Mouse (Mus musculus) midbrain, embryonic 13.5 days (tissue): ENCODE data around the gene Cntrob. TPM values are rescaled to one million over a fixed set of nuclear protein-coding genes. Genes with fewer than 3 reads are reported as not detected.

Experiments
- ATAC-seq: fragments of 200-750 bp; cut with Nextera tagmentation; 2 replicates; pipeline ENCODE4 v1.8.0; 2017; ENCODE audit warnings: mild to moderate bottlenecking, moderate TSS enrichment, moderate library complexity
- H3K27ac ChIP-seq: fragments of 300-500 bp; sonication (generic); 2 replicates; pipeline ENCODE4 v1.5.1; 2015; ENCODE audit warnings: inconsistent platforms, mild to moderate bottlenecking, moderate library complexity
- H3K27me3 ChIP-seq: fragments of 300-500 bp; sonication (generic); 2 replicates; pipeline ENCODE4 v1.6.1; 2015; ENCODE audit warnings: mild to moderate bottlenecking, inconsistent platforms
- H3K36me3 ChIP-seq: fragments of 300-500 bp; sonication (generic); 2 replicates; pipeline ENCODE4 v1.6.1; 2015; ENCODE audit warnings: mild to moderate bottlenecking, inconsistent platforms
- H3K4me1 ChIP-seq: fragments of 300-500 bp; sonication (generic); replicated peaks from 2 replicates; pipeline ENCODE4 v1.6.1; 2015; ENCODE audit warnings: inconsistent platforms
- H3K4me2 ChIP-seq: fragments of 300-500 bp; sonication (generic); replicated peaks from 2 replicates; pipeline ENCODE4 v1.6.1; 2015; ENCODE audit warnings: moderate library complexity, mild to moderate bottlenecking, inconsistent platforms
- H3K4me3 ChIP-seq: fragments of 300-500 bp; sonication (generic); replicated peaks from 2 replicates; pipeline ENCODE4 v1.5.1; 2015; ENCODE audit warnings: mild to moderate bottlenecking, inconsistent platforms
- H3K9ac ChIP-seq: fragments of 300-500 bp; sonication (generic); replicated peaks from 2 replicates; pipeline ENCODE4 v1.6.1; 2015; ENCODE audit warnings: mild to moderate bottlenecking, inconsistent platforms
- H3K9me3 ChIP-seq: fragments of 300-500 bp; sonication (generic); 2 replicates; pipeline ENCODE4 v1.6.1; 2016; ENCODE audit warnings: mild to moderate bottlenecking, inconsistent platforms
- WGBS: fragments of 180-500 bp; shearing (Covaris S2); methylation state at CpG from one replicate; pipeline ENCODE4 v1.1.7; 2015; 5-methylcytosine and 5-hydroxymethylcytosine counted together
- polyA plus RNA-seq: library from polyadenylated mRNA; unstranded; fragments of >200 nt; fragmentation: Nextera tagmentation; extraction: Ambion mirVana; gene quantifications from 2 replicates; pipeline ENCODE4 v1.2.1, GENCODE M21; 2015

Cntrob gene
- polyA plus RNA-seq, 1 experiment from 2014 or later: 29.8 TPM

DNA sequence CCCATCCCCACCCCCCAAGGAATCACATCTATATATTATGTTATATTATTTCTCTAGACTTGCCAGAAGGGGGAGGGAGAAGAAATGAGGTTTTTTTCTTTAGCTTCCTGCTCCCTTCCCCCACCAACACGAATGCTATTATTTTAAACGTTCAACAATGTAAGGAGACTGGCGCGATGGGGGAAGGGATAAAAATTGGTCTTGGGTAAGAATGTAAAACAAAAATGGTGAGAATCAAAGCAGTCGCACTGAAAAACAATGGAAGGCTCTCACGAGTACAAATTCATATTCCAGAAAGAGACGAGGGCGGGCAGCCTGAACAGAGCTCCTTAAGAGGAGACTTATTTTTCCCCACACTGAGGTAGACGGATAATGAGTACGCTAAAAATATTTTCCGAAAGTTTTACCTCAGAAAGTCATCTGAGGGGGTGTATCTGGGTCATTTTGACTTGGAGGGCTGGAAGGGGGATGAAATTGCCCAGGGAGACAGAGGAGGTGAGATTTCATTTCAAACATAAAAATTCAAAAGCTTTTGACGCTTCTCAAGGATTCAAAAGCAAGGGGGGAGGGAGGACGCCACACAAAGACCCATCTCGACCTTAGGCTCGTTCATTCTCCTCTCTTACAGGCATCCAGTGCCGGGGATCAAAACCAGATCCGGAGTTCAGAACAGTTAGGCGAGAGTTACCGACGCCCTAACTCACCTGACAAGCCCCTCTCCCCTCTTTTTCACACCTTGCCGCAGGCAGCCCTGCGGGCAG is 43.5 kb upstream of the Cntrob start:
- H3K4me1 ChIP-seq: peaks cover 62% of the 10 kb centered on the region
- peak overlapping the region; percentile 96 for H3K4me2 ChIP-seq
- H3K27ac ChIP-seq: peak overlapping the region; percentile 100
- no peaks in the 10 kb centered on the region for H3K9me3 ChIP-seq
- no peaks in the 10 kb centered on the region for H3K27me3 ChIP-seq
- H3K9ac ChIP-seq: peak overlapping the region; percentile 99
- peaks cover 23% of the 10 kb centered on the region for H3K36me3 ChIP-seq
- H3K4me3 ChIP-seq: peak overlapping the region; percentile 95
- ATAC-seq: 0 out of 2 replicates have a peak, but pooled peaks have one; percentile 1
- WGBS: under 1% methylated on average over 22 of the region's 22 CpGs

DNA sequence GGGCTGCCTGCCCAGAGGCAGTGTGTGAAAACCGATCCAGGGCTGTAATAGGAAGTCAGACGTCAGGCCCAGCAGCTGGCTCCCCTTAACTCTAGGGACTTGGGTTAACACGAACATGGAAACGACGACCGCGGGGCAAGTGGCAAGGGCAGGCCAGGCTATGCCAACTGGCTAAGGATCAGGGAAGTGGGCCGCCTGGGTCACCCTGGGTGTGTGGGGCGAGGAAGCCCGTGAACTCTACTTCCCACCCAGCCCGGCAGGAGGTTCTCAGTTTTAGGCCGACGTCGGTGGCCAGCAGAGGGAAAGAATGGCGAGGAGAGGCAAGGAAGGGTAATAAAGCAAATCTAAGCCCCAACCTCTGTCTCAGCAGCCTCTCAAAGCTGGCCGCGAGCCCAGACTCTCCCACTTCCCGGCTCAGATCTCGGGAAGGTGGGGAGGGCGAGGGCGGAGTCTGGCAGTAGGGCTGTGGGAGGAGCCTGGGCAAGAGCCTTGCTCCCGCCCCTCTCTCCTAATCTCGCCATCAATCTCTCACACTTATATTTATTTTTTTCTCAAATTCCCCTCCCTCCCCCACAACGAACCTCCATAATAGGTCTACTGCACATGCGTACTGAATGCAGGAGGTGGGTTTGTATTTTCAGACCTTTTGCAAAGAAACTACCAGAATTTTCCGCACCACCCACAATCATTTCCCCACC is 42.7 kb upstream of the Cntrob start:
- Histone ChIP-seq H3K4me3 (peak overlapping the region; percentile 95), H3K9ac (peak overlapping the region; percentile 99), H3K9me3 (no peaks in the 10 kb centered on the region), H3K36me3 (peaks cover 30% of the 10 kb centered on the region), H3K27ac (peak overlapping the region; percentile 100), H3K27me3 (no peaks in the 10 kb centered on the region), H3K4me2 (peak overlapping the region; percentile 96), H3K4me1 (peaks cover 55% of the 10 kb centered on the region)
- under 1% methylated on average over 26 of the region's 26 CpGs for WGBS
- ATAC-seq: peak; percentile 83

GRCm38 (mm10) chr11:69365722-69366121 is 42.1 kb upstream of the Cntrob start:
- ATAC-seq: peak; percentile 5; the same call in 1 of the 2 replicates
- Histone ChIP-seq H3K4me3 (peak overlapping the region; percentile 95), H3K27me3 (no peaks in the 10 kb centered on the region), H3K9ac (peak overlapping the region; percentile 99), H3K9me3 (no peaks in the 10 kb centered on the region), H3K36me3 (peaks cover 36% of the 10 kb centered on the region), H3K4me2 (peak overlapping the region; percentile 96), H3K27ac (peak overlapping the region; percentile 100), H3K4me1 (peaks cover 49% of the 10 kb centered on the region)
- WGBS: 21% methylated on average over 6 of the region's 6 CpGs

GRCm38 (mm10) chr11:69364910-69365309 is 41.3 kb upstream of the Cntrob start:
- Histone ChIP-seq H3K36me3 (peaks cover 44% of the 10 kb centered on the region), H3K9me3 (no peaks in the 10 kb centered on the region), H3K4me2 (peak overlapping the region; percentile 96), H3K27ac (peak overlapping the region; percentile 100), H3K9ac (peak overlapping the region; percentile 99), H3K4me1 (peaks cover 44% of the 10 kb centered on the region), H3K27me3 (no peaks in the 10 kb centered on the region), H3K4me3 (0 out of 2 replicates have a peak overlapping the region, but pooled peaks have one; percentile 7)
- ATAC-seq: peak; percentile 65
- 3% methylated on average over 6 of the region's 6 CpGs for WGBS

DNA sequence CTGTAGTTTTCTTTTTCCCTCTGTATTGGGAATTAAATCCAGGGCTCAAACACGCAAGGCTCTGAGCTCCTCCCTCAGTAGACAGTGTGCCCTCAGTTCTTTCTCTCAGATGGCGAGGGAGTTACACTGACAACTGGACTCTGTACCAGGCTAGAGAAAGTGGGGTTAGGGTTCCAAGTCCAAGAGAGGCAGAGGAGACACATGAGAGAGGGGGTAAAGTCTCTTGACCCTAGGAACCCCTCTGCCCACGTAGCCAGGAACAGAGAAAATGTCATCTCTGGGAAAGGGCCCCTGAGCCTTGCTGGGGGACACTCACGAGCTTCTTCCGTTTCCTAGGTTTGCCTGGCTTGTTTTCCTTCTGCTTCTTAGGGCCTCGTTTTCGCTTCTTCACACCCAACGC is 40.8 kb upstream of the Cntrob start:
- Histone ChIP-seq H3K27me3 (no peaks in the 10 kb centered on the region), H3K4me1 (peaks cover 41% of the 10 kb centered on the region), H3K9me3 (no peaks in the 10 kb centered on the region), H3K27ac (peak overlapping the region; percentile 100), H3K4me2 (peak overlapping the region; percentile 96), H3K4me3 (0 out of 2 replicates have a peak overlapping the region, but pooled peaks have one; percentile 7), H3K9ac (peak overlapping the region; percentile 99), H3K36me3 (peaks cover 49% of the 10 kb centered on the region)
- WGBS: 51% methylated on average over 8 of the region's 8 CpGs
- ATAC-seq: no peak

DNA sequence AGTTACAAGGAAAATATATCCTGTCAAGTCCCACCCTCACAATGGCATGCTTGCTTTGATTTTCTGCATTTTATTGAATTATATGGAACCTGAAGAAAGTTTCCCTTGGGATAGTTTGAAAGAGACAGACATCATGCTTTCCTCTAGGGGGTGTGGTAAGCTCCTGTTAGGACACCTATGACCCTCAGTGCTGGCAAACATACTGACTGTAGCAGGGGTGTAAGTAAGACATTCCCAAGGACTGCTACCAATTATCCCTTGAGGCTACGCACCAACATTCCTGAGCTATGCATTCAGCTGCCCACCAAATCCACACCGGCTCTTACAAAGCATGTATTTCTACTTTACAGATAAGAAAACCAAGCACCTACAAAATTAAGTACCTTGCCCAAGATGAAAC is 38.9 kb upstream of the Cntrob start:
- Histone ChIP-seq H3K27ac (no peak overlapping the region), H3K9ac (no peak overlapping the region)
- WGBS: 93% methylated on average over 2 of the region's 2 CpGs

DNA sequence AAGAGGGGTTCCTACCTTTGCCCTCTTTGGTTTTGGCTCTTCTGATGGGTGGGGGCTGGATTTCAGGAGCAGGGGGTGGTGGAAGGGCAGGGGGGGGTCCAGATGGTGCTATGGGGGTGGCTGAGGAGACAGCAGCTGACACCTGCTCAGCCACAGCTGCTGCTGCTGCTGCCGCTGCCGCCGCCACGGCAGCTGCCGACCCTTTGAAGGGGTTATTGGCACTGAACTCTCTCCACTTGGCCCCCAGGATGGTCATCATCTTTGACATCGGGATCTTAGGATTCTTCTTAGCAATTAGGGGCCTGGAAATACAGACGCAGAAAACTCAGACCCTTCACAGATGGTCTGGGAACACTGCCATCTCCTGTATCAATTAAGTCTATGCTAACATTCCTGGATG is 38.4 kb upstream of the Cntrob start:
- no peak overlapping the region for H3K9ac ChIP-seq
- ATAC-seq: no peak
- H3K4me3 ChIP-seq: no peak overlapping the region
- 66% methylated on average over 7 of the region's 7 CpGs for WGBS
- no peak overlapping the region for H3K27ac ChIP-seq
- H3K27me3 ChIP-seq: no peaks in the 10 kb centered on the region
- peaks cover 73% of the 10 kb centered on the region for H3K36me3 ChIP-seq
- H3K4me1 ChIP-seq: peaks cover 29% of the 10 kb centered on the region
- no peak overlapping the region for H3K4me2 ChIP-seq
- H3K9me3 ChIP-seq: no peaks in the 10 kb centered on the region

More for the DNA sequence above, 38.9 kb upstream of the Cntrob start:
- Histone ChIP-seq H3K4me3 (no peak overlapping the region), H3K4me2 (no peak overlapping the region), H3K27me3 (no peaks in the 10 kb centered on the region), H3K36me3 (peaks cover 68% of the 10 kb centered on the region), H3K9me3 (no peaks in the 10 kb centered on the region), H3K4me1 (peaks cover 34% of the 10 kb centered on the region)
- no peak for ATAC-seq

DNA sequence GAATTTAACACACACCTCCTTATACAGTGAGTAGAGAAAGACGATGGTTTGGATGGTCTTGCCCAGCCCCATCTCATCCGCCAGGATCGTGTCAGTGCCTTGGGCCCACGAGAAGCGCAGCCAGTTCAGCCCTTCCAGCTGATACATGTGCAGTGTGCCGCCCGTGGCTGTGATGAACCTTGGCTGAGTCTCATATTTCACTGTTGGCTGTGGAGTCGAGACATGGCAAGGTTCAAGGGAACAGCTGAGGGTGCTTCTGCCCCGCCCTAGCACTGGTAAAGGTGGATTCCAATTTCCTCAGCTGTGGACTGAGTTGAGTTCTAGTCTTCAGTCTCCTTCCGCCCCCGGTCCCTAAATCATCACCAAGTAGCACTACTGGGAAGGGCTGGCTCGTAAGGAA is 34.1 kb upstream of the Cntrob start:
- H3K4me3 ChIP-seq: no peak overlapping the region
- H3K27ac ChIP-seq: no peak overlapping the region
- 94% methylated on average over 12 of the region's 12 CpGs for WGBS
- no peaks in the 10 kb centered on the region for H3K27me3 ChIP-seq
- H3K4me2 ChIP-seq: no peak overlapping the region
- peaks cover 100% of the 10 kb centered on the region for H3K36me3 ChIP-seq
- H3K4me1 ChIP-seq: no peaks in the 10 kb centered on the region; the same call in none of the 2 replicates
- no peak overlapping the region for H3K9ac ChIP-seq
- no peak for ATAC-seq
- H3K9me3 ChIP-seq: no peaks in the 10 kb centered on the region

DNA sequence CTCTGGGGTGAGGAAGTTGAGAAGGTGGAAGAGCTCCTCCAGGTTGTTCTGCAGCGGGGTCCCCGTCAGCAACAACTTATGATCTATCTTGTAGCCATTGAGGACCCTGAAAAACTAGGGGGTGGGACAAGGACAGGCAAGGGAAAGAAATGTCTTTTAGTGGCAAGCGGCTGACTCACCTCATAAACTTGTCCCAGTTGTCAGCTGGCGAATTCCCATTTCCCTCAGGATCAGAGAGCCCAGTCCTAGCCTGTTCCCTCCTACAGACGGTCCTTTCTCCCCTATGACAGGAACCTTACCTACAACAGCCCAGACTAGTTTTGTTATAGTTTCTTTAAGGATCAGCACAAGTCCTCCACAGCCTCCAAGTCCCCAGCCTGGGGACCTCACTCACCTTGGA is 33.0 kb upstream of the Cntrob start:
- no peaks in the 10 kb centered on the region for H3K27me3 ChIP-seq
- 97% methylated on average over 5 of the region's 5 CpGs for WGBS
- no peak overlapping the region for H3K27ac ChIP-seq
- no peak overlapping the region for H3K4me2 ChIP-seq
- no peak overlapping the region for H3K9ac ChIP-seq
- H3K4me1 ChIP-seq: no peaks in the 10 kb centered on the region
- no peaks in the 10 kb centered on the region for H3K9me3 ChIP-seq
- H3K4me3 ChIP-seq: no peak overlapping the region
- H3K36me3 ChIP-seq: peaks cover 100% of the 10 kb centered on the region
- no peak for ATAC-seq

DNA sequence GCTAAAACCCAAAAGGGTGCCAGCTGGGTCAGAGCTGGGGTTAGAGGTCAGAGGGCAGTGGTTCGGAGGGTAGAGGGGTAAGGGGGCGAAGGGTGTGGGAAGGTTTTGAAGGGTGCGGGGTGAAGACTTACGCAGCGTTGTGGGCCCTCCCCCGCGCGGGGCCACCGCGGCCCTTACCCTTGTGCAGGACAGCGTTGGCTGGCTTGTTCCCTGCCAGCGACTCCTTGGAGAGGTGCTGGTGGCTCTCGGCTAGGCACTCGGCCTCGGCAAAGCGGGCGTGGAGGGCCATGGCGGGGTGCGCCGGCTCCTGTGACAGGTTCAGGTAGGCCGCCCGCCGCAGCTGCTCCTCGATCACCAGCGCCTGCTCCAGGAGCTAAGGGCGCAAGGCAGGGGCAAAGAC is 22.9 kb upstream of the Cntrob start:
- no peak overlapping the region for H3K27ac ChIP-seq
- no peak overlapping the region for H3K9ac ChIP-seq
- ATAC-seq: no peak
- no peaks in the 10 kb centered on the region for H3K9me3 ChIP-seq
- H3K4me2 ChIP-seq: no peak overlapping the region
- peaks cover 88% of the 10 kb centered on the region for H3K36me3 ChIP-seq
- peaks cover 8% of the 10 kb centered on the region for H3K4me1 ChIP-seq
- 90% methylated on average over 20 of the region's 26 CpGs for WGBS
- H3K4me3 ChIP-seq: no peak overlapping the region
- no peaks in the 10 kb centered on the region for H3K27me3 ChIP-seq

- Histone ChIP-seq H3K4me1 (peaks cover 25% of the 10 kb centered on the region), H3K4me2 (peak within 1 kb of the TSS; percentile 83), H3K4me3 (peak within 1 kb of the TSS; percentile 65), H3K36me3 (peaks cover 28% of the 10 kb centered on the region), H3K9ac (peak within 1 kb of the TSS; percentile 75), H3K9me3 (no peaks in the 10 kb centered on the region), H3K27ac (peak within 1 kb of the TSS; percentile 92), H3K27me3 (peaks cover 17% of the 10 kb centered on the region)
- ATAC-seq: peak; percentile 89
- 2% methylated on average over 96 of the region's 99 CpGs for WGBS
Measured at GRCm38 (mm10) chr11:69340161-69341131, 16.9 kb upstream of the Cntrob start, which contains the start of gene Rnf227. Rnf227 (plus strand) TSS chr11:69340461.
